Mouse (Mus musculus) left cerebral cortex, postnatal 36 days (tissue): Measurements from ENCODE around the gene Kif6. TPM values are rescaled to one million over a fixed set of nuclear protein-coding genes. Genes with fewer than 3 reads are reported as not detected.

ENCODE experiments used
- DNase-seq, 2 experiments: peaks; one replicate each; pipeline ENCODE4 v3.0.0; 2021 to 2022; ENCODE audit warnings: low spot score in 2 of 2, mixed read lengths in 1 of 2
- intact Hi-C: fragments of 180-260 bp; cut with DNase I; formaldehyde crosslinking; loops from one replicate; pipeline ENCODE4 v1.15.1; 2025
- total RNA-seq, 2 experiments: library from RNA; stranded (reverse); gene quantifications; 2 replicates each; pipeline ENCODE4 v1.2.3; 2021

Kif6 gene
- total RNA-seq, 2 experiments from 2014 or later, result 1.6 to 2.1 TPM

GRCm38 (mm10) chr17:49875939-49876651 lies 261.2 kb downstream of the Kif6 start:
- intact Hi-C loops, result no loop called here
- no peak for DNase-seq

GRCm38 (mm10) chr17:49880919-49881744 lies 266.2 kb downstream of the Kif6 start:
- intact Hi-C loops, result no loop called here
- no peak for DNase-seq

- DNase-seq, result no peak
- intact Hi-C loops, result no loop called here
Observed at GRCm38 (mm10) chr17:49881796-49882195, 266.9 kb downstream of the Kif6 start.

GRCm38 (mm10) chr17:49883136-49883755 lies 268.3 kb downstream of the Kif6 start:
- DNase-seq, result no peak
- intact Hi-C loops, result no loop called here

- intact Hi-C loops, result no loop called here
- no peak for DNase-seq
Observed at GRCm38 (mm10) chr17:49885035-49885434, 270.1 kb downstream of the Kif6 start.

GRCm38 (mm10) chr17:49889629-49890028 lies 274.7 kb downstream of the Kif6 start:
- DNase-seq, result no peak
- intact Hi-C loops, result no loop called here

GRCm38 (mm10) chr17:49890861-49891260 lies 275.9 kb downstream of the Kif6 start:
- intact Hi-C loops, result no loop called here
- peak in 1 of 2 experiments; percentile 52 for DNase-seq

GRCm38 (mm10) chr17:49892390-49892789 lies 277.5 kb downstream of the Kif6 start:
- no peak for DNase-seq
- intact Hi-C loops, result no loop called here

GRCm38 (mm10) chr17:49894471-49894870 lies 279.5 kb downstream of the Kif6 start:
- intact Hi-C loops, result no loop called here
- DNase-seq, result no peak

GRCm38 (mm10) chr17:49898849-49899331 lies 284.0 kb downstream of the Kif6 start:
- intact Hi-C loops, result loop anchor here (2.0 to 5.0 kb wide), 3 partner anchors 426 to 967 kb away; partner anchors contain the start of gene Lrfn2
- DNase-seq, result peak; percentile 78 to 84

GRCm38 (mm10) chr17:49902613-49903012 lies 287.7 kb downstream of the Kif6 start:
- no peak for DNase-seq
- intact Hi-C loops, result no loop called here

GRCm38 (mm10) chr17:49923429-49923828 lies 308.5 kb downstream of the Kif6 start:
- intact Hi-C loops, result no loop called here
- DNase-seq, result no peak

- no peak for DNase-seq
- intact Hi-C loops, result no loop called here
Observed at GRCm38 (mm10) chr17:49927611-49928010, 312.7 kb downstream of the Kif6 start.

- no peak for DNase-seq
Observed at GRCm38 (mm10) chr17:49933806-49934205, 318.9 kb downstream of the Kif6 start.

GRCm38 (mm10) chr17:49934586-49934985 lies 319.6 kb downstream of the Kif6 start:
- DNase-seq, result no peak
- intact Hi-C loops, result loop anchor here (10.0 kb wide), 1 partner anchor 860 kb away; no protein-coding TSS in a partner anchor

More at GRCm38 (mm10) chr17:49933806-49934205, 318.9 kb downstream of the Kif6 start:
- intact Hi-C loops, result loop anchor here (10.0 kb wide), 1 partner anchor 861 kb away; no protein-coding TSS in a partner anchor

- intact Hi-C loops, result loop anchor here (5.0 to 10.0 kb wide), 2 partner anchors 302 to 859 kb away; no protein-coding TSS in a partner anchor
- DNase-seq, result peak; percentile 66 to 74
Observed at GRCm38 (mm10) chr17:49935602-49936205, 320.8 kb downstream of the Kif6 start.

GRCm38 (mm10) chr17:49936214-49936613 lies 321.3 kb downstream of the Kif6 start:
- no peak for DNase-seq
- intact Hi-C loops, result loop anchor here (5.0 to 10.0 kb wide), 2 partner anchors 301 to 859 kb away; no protein-coding TSS in a partner anchor

GRCm38 (mm10) chr17:49939146-49939545 lies 324.2 kb downstream of the Kif6 start:
- intact Hi-C loops, result loop anchor here (5.0 to 10.0 kb wide), 2 partner anchors 298 to 856 kb away; no protein-coding TSS in a partner anchor
- no peak for DNase-seq

- DNase-seq, result no peak
- intact Hi-C loops, result no loop called here
Observed at GRCm38 (mm10) chr17:49942674-49943073, 327.7 kb downstream of the Kif6 start.
